Mouse (Mus musculus) mesoderm, embryonic 11.5 days (tissue): ENCODE measurements at regions not wholly inside any gene's neighbourhood (a gene's known extent, or its start where the extent isn't known, plus 50 kb on each side); places are given as distances from the start of the nearest gene placed in this dataset.

Source experiments
- DNase-seq: peaks from one replicate; pipeline ENCODE4 v3.0.0-alpha.2; 2012; ENCODE audit warnings: low read depth, low spot score

DNA sequence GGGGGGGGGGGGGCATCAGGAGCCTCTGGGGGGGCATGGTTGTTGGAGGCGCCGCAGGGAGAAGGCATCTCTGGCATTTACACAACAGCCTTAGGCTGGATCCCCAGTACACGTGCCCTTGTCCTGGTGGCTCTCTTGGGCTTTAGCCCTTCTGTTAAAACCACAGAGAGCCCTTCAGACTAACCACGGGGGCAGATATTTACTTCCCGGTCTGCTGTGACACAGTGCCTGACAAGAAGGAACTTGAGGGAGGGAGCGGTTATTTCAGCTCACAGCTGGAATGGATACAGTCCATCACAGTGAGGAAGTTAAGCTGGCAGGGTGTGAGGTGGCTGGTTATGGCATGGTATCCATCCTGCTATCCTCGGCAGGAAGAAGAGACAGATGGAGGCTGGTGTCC lies 71.0 kb upstream of the Gm11733 start:
- no peak for DNase-seq

DNA sequence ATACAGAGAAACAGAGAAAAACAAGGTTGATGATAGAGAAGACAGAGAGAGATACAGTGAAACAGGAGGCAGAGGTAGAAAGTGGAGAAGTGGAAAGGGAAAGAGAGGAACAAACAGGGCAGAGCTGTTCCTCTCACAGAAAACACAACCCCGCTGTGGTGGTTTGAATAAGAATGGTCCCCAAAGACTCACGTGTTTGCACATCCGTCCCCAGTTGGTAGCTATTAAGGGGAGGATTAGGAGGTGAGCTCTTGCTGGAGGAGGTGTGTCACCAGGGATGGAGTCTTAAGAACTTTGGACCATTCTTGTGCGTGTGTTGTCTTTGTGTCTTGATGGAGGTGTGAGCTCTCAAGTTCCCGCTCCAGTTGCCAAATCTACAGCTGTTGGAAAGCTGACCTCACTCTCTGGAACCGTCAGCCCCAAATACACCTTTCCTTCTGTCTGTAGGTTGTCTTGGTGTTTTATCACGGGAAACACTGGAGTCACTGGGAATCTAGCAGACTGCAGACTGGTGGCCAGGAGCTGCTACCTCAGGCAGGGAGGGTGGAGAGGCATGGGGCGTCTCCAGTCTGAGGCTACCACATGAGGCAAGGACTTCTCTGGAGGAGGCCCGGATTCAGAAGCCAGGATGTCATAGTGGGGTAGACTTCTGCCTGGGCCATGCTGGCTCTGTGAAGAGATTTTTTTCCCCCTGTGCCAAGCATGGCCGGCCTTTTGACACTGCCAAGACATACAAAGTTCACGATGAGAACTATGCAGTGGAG lies 70.0 kb upstream of the Gm11733 start:
- DNase-seq, result no peak

DNA sequence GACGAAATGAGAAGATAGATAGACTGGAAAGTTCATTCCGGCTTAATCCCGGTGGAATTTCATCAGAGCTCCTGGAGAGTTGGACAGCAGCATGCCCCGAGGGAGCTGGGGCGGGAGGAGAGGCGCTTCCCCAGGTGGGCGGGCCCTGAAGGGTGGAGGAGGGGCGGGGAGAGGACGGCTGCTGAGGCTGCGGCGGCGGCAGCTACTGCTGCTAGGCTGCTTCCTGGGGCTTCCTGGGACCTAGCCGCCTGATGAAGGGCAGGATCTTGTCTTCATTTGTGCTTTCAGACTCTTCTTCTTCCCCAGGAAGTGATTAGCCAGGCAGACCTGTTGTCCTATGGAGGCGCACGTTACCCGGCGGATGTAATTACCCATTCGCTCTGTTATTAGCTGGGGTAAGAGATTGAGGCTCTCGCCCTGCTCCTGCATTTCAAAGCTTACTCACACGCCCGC lies 69.3 kb upstream of the Gm11733 start:
- DNase-seq, result peak; percentile 60

DNA sequence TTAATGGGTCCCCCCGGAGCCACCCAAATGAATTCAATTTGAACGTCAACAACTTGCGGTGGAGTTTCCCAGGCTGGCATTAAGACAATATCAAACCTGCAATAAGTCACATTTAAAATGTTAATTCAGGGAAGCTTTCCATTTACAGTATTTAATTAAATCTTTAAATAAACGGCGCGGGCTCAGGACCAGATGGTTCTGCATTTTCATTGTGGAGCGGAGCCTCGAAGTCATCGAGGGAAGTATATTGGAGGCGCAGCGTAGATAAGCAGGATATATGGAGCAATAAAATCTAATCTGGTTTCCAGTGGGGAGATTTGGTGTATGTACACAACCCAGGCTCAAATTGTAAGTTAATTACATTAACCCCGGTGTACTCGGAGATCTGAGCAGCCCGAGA lies 68.7 kb upstream of the Gm11733 start:
- no peak for DNase-seq

DNA sequence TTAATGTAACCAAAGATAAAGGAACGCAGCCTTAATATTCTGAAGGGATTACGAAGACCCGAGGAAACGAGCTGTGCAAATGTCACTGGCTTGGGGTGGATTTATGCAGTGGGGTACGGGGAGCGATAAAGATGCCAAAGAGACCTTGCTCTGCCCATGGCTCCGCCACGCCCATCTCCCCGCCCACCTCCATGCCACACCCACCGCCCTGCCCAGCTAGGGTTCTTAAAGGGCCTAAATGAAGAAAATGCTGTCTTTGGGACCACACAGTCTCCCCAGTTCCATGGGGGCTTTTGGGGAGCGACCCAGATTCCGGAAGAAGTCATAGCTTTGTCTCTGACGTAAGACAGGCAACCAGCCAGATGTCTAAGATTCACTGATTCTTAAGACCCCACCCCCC lies 68.2 kb upstream of the Gm11733 start:
- no peak for DNase-seq

DNA sequence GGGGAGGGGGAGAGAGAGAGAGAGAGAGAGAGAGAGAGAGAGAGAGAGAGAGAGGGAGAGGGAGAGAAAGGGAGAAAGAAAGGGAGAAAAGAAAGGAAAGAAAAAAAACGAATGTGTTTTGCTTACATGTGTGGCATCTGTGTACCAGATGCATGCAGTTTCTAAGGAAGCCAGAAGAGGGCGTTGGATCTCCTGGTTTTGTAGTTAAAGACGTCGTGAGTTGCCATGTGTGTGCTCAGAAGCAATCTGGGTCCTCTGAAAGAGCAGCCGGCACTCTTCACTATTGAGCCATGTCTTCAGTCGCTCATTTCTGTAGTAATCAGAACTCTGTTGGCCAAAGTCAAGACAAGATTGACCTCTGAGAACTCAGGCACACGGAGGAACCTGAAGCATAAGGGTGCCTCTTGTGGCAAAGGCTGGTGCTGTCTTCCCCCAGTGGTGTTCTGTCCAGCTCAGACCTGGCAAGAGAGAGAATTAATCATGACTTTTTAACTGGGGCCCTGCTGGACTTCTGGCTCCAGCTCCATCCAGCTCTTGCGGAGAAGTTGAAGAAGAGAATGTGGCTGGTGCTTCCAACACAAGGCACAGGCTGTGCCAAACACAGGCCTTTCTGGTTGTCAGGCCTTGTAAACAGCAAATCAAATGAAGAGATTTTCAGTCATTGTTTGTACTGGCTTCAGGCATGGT lies 67.0 kb upstream of the Gm11733 start:
- DNase-seq, result no peak

DNA sequence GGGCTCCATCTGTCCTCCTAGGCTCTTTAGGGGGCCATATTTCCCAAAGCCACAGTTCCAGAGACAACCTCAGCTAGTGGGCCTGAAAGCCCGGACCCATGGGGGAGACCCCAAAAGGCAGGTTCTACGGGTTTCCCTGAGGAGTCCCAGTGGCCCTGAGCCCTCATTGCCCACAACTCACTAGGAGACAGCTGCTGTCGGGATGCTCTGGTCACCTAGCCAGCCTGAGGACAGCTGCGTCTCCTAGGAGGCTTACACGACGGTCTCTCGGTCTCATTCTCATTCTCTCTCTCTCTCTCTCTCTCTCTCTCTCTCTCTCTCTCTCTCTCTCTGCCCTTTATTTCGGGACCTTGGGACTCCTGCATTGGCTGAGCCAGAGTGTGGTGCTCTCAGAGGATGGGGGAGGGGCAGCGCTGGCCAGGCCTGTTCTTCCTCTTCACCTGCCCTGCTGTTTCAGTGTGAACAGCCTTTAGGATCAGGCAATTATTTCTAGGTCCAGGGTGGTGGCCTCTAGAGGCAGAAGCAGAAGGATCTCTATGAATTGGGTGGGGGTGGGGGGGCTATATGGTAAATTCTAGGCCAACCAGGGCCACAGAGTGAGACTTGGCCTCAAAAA lies 66.1 kb upstream of the Gm11733 start:
- no peak for DNase-seq

DNA sequence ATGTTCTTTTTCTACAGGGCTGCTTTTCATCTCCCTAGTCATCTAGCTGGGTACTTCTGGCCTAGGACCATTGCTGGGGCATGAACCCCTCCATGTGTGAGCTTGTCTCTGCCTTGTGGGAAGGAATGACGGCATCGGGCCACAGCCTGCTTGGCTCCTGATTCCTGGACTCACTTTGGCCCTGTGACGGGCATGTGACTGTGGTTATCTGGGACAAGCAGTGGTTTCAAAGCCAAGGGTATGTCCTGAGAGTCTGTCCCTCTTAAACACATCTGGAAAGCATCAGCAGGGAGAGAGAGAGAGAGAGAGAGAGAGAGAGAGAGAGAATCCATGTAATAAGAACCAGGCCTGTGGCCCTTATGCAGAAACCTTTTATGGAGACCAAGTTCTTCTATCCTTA lies 65.2 kb upstream of the Gm11733 start:
- DNase-seq, result no peak

DNA sequence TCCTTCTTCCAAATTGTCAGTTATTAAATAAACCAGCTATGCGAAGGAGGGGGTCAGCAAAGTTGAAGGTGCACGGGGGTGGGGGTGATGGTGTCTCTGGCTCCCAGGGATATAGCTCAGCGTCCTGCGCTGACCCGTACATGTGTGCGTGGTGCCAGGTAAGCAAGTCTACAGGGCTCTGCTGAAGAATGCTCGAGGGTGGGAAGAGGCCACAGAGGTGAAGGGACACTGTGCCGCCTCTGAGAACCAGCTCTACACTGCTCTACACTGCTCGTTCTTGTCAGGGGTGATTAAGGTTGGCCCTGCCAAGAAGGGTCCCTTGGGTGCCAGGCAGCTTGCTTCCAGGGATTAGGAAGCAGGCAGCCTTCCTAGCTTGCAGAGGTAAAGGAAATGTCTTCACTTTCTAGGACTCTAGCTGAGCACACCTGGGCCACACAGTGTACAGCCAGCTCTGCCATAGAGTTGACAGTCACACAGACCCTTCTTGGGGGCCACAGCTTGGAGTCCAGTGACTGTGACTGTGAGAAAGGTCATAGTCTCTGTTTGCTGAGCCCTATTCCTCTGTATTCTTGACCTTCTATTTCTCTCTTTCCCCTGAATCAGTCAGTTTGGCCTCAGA lies 64.7 kb upstream of the Gm11733 start:
- no peak for DNase-seq

DNA sequence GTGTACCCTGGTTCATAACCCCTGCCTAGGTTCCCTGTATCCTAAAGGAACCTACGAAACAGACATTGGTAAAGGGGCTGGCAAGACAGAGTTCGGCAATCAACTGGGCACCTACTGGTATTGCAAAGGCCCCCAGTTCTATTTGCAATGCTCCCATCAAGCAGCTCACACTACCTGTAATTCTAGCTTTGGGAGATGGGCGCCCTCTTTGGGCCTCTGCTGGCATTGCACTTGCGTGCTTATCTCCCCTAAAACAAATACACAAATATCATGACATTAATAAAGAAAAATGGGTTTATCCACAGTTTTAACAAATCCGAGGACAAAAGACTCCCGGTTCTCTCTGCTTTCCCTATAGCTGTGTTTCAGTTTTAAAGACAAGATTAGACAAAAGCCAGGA lies 61.5 kb upstream of the Gm11733 start:
- no peak for DNase-seq

DNA sequence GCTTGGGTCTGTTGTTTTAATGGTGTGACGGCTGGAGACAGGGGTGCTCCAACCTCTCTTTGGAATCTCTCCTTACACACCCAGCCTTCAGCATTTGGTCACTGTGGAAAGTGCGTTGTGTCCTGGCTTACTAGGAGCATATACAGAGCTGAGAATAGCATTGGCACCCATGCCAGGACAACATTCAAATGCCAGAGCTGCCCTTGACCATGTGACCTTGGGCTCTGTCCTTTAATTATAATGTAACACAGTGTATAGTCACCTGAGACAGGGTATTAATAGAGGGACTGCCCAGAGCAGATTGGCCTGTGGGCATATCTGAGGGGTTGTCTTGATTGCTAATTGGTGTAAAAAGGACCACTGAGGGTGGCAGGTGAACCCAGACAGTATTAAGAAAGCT lies 60.7 kb upstream of the Gm11733 start:
- no peak for DNase-seq

DNA sequence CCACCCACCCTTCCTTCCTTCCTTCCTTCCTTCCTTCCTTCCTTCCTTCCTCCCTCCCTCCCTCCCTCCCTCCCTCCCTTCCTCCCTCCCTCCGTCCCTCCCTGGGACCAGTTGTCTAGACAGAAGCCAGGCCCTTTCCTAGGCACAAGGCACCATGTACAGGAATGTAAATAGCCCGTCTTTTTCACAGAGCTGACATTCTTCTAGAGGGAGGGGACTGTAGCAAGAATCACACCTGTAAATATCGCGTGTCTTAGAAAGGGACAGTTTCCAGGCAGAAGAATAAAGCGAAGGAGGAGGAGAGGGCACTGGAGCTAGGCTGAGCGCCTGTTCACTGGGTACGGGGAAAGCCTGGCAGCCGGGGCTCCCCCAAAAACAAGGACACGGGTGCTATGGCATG lies 58.7 kb upstream of the Gm11733 start:
- DNase-seq, result no peak

DNA sequence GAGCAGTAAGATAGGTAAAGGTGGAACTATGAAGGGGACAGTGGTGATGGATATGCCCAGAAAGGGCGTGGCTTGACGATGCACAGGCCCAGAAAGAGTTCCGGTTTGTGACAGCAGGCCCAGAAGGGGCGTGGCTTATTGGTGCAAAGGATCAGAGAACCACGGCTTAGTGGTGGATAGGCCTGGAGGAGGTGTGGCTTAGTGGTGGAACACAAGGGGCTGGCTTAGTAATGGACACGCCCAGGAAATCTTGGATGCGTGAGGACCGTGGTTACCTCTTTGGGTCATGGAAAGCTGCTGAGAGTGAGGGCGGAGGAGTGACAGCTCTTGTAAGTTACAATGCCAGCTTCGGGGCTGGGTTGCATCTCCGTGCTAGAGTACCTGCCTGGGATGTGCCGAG lies 58.2 kb upstream of the Gm11733 start:
- DNase-seq, result no peak

DNA sequence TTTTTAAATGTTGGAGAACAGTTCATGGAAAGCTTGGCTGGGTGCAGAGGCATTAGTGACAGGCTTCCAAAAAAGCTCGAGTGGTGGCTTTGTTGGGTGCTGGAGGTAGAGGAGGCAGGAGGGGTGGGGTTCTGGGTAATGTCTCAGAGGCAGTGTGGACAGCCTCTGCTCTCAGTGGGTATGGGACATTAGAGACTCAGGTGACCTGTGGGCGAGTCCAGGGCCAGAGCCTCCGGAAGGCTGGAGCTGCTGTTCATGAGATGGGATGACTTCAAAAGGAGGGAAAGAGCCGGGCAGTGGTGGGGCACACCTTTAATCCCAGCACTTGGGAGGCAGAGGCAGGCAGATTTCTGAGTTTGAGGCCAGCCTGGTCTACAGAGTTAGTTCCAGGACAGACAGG lies 57.5 kb upstream of the Gm11733 start:
- DNase-seq, result no peak

DNA sequence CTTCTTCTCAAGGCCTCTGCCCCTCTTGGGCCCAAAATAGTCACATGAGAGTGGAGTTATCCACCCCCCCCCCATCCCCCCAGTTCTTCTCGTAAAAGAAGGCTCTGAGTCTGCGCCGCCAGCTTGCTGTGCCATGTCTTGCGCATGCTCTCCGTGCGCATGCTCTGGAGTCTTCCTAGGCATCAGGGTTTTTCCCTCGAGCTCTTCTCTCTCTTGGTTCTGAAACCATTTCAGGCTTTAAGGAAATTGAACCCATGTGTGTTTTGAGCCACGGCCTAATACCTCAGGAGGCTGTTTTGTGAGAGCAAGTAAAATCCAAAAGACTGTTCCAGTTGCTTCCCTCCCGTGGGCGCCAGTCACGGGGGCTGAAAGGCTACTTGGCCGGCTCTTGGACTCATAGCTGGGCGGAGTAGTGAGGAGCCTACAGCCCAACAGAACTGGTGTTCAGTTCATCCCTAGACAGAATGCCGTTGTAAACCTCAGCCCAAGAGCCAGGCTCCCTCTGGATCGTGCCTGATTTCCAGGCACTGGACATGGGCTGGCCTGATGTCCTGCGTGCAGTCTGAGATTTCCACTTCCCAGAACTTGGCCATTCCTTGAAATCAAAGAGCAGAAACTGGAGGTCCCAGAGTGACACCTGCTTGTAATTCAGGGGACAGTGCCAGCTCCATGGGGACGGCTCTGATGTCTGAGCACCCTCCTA lies 56.2 kb upstream of the Gm11733 start:
- no peak for DNase-seq

DNA sequence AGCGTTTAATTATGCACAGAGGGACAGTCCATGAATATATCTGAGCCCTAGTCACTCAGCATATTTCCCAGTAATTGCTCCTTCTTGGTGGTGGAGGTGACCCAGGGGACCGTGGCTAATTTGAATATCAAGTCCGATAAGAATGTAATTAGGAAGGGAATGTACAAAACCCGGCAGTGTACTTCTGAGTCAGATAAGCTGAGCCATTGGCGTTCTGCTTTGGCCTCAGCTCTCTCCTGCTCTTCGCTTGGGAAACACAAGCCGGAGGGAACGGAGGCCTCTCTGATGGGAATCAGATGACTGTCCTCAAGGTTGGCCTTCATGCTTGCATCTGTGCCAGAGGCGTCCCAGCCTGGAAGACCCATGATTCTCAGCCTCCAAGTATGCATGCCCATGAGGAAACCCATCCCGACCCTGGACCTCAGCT lies 54.8 kb upstream of the Gm11733 start:
- no peak for DNase-seq

DNA sequence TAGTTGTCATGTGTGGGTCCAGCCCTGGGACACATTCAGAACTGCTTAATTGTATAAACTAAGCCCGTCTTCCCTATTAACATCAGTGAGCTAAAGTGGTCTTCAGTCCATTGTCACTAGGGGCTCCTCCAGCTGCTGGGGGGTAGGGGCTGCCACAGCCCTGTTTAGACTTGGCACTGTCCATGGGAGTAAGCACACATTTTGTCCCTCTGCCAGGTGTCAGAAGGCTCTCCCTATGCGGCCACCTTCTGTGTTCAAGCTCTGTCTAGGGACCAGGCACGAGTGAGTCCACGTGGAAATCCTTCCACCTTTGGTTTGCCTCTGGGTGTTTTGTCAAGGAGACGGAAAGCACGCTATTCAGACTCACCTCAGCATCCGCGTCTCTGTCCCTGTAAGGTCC lies 54.3 kb upstream of the Gm11733 start:
- no peak for DNase-seq

DNA sequence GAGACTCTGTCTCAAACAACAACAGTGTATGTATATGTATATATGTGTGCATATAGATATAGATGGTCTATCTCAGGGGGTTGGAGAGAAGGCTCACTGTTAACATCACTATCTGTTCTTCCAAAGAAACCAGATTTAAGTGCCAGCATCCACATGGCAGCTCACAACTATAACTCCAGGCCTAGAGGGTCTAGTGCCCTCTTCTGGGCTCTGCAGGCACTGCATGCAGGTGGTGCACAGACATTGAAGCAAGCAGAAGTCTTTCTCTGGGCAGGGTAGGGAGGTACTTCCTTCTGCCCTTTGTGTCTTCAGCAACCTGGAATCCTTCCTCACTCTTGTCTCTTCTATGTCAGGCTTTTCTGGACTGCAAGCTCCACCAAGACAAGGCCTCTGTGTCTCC lies 50.1 kb upstream of the Gm11733 start:
- no peak for DNase-seq
